Mouse (Mus musculus) heart, adult 2 months (tissue): ENCODE data around the gene Tlr9.

Experiments
- CTCF ChIP-seq: fragments of 200-600 bp; IDR thresholded peaks from 2 replicates; pipeline ENCODE4 v1.8.1; 2022; ENCODE audit warnings: antibody characterized with exemption, mild to moderate bottlenecking, moderate library complexity
- EP300 ChIP-seq: fragments of 200-500 bp; IDR thresholded peaks from 2 replicates; pipeline ENCODE4 v1.6.1; 2011; ENCODE audit warnings: low read depth, low read length, control low read depth; ENCODE audit not compliant: insufficient read depth

- no peak for TF ChIP-seq EP300
- no peak for TF ChIP-seq CTCF
These were observed 8.8 kb downstream of the Tlr9 start for GRCm38 (mm10) chr9:106231220-106231619.
